Mouse (Mus musculus) olfactory bulb, adult 2 months (tissue): Measurements from ENCODE around the gene Fdx1l.

ENCODE experiments used
- CTCF ChIP-seq: fragments of 200-500 bp; IDR thresholded peaks from 2 replicates; pipeline ENCODE4 v1.5.1; 2012; ENCODE audit warnings: low read depth, mild to moderate bottlenecking, low read length, moderate library complexity; ENCODE audit not compliant: insufficient read depth
- POLR2A ChIP-seq: fragments of 200-500 bp; IDR thresholded peaks from 2 replicates; pipeline ENCODE4 v1.6.1; 2012; ENCODE audit warnings: mild to moderate bottlenecking, low read depth, low read length, moderate library complexity; ENCODE audit not compliant: insufficient read depth

DNA sequence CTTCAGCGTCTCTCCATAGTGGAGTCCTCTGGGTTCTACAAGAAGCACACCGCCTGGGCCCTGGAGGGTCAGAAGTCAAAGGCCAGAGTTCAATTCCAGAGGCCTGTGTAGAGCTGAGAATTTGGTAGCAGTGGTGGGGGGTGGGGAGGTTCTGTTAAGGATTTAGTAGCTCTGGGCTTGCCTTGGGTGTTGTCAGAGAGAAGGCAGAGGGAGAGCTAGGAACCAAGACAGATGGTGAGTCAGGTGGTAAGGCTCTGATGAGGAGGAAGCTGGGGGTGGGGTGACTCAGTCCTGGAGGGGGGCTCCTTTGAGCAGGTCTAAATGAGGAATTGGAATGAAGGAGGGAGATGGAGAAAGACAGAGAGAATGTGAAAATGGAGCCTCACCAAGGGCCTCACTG lies 10.5 kb downstream of the Fdx1l start:
- TF ChIP-seq CTCF (no peak), POLR2A (no peak)
